Mouse (Mus musculus): Measurements from ENCODE around the gene Tmem115. TPM values are rescaled to one million over a fixed set of nuclear protein-coding genes. Genes with fewer than 3 reads are reported as not detected.

Tmem115 gene
- polyA plus RNA-seq, 1 experiment = 43.4 TPM

GRCm38 (mm10) chr9:107543299-107543698 is 9.6 kb downstream of the Tmem115 start:
- Histone ChIP-seq H3K4me3 (peak overlapping the region; percentile 76), H3K27me3 (ENCODE audit: control insufficient read depth, insufficient read depth, insufficient read length) (no peaks in the 10 kb centered on the region), H3K79me2 (ENCODE audit: control insufficient read depth, insufficient read depth) (no peaks in the 10 kb centered on the region), H3K4me2 (ENCODE audit: low read depth) (no peak overlapping the region), H3ac (ENCODE audit: control insufficient read depth, insufficient read length) (no peak overlapping the region), H3K36me3 (ENCODE audit: control insufficient read depth, insufficient read depth) (peaks cover 10% of the 10 kb centered on the region)
- TF ChIP-seq SRF (IDR thresholded peaks at IDR 0.05; ENCODE audit: control insufficient read depth, insufficient read length, low read depth) (no peak), TCF12 (IDR thresholded peaks at IDR 0.05; ENCODE audit: insufficient read depth, poor library complexity, severe bottlenecking) (no peak), MYOD1 (IDR thresholded peaks at IDR 0.05; ENCODE audit: control insufficient read depth in 1 of 3, insufficient read length in 2 of 3, low read depth in 2 of 3) (no peak), REST (IDR thresholded peaks at IDR 0.05; ENCODE audit: insufficient read depth, insufficient read length) (no peak), E2F4 (IDR thresholded peaks at IDR 0.05; ENCODE audit: insufficient read depth) (no peak), MAX (IDR thresholded peaks at IDR 0.05; ENCODE audit: low read depth) (no peak), CEBPB (IDR thresholded peaks at IDR 0.05; ENCODE audit: insufficient read depth, poor library complexity, severe bottlenecking) (no peak), USF1 (IDR thresholded peaks at IDR 0.05; ENCODE audit: low read depth) (no peak), MYOG (IDR thresholded peaks at IDR 0.05; ENCODE audit: control insufficient read depth in 1 of 3, insufficient read depth in 1 of 3, insufficient read length in 2 of 3, low read depth in 2 of 3) (no peak), TCF3 (IDR thresholded peaks at IDR 0.05; ENCODE audit: insufficient read length, low read depth) (no peak), POLR2A (IDR thresholded peaks at IDR 0.05; ENCODE audit: insufficient read length, low read depth) (no peak)

GRCm38 (mm10) chr9:107544196-107544700 is 10.5 kb downstream of the Tmem115 start:
- Histone ChIP-seq H3K4me2 (ENCODE audit: low read depth) (no peak overlapping the region), H3K36me3 (ENCODE audit: control insufficient read depth, insufficient read depth) (peaks cover under 1% of the 10 kb centered on the region), H3ac (ENCODE audit: control insufficient read depth, insufficient read length) (no peak overlapping the region), H3K79me2 (ENCODE audit: control insufficient read depth, insufficient read depth) (no peaks in the 10 kb centered on the region), H3K4me3 (no peak overlapping the region), H3K27me3 (ENCODE audit: control insufficient read depth, insufficient read depth, insufficient read length) (no peaks in the 10 kb centered on the region)
- TF ChIP-seq USF1 (IDR thresholded peaks at IDR 0.05; ENCODE audit: low read depth) (no peak), TCF12 (IDR thresholded peaks at IDR 0.05; ENCODE audit: insufficient read depth, poor library complexity, severe bottlenecking) (no peak), SRF (IDR thresholded peaks at IDR 0.05; ENCODE audit: control insufficient read depth, insufficient read length, low read depth) (no peak)

- no peak for TF ChIP-seq USF1 (IDR thresholded peaks at IDR 0.05; ENCODE audit: low read depth)
- Histone ChIP-seq H3K4me2 (ENCODE audit: low read depth) (no peak overlapping the region), H3K36me3 (ENCODE audit: control insufficient read depth, insufficient read depth) (no peaks in the 10 kb centered on the region), H3K27me3 (ENCODE audit: control insufficient read depth, insufficient read depth, insufficient read length) (no peaks in the 10 kb centered on the region), H3K79me2 (ENCODE audit: control insufficient read depth, insufficient read depth) (no peaks in the 10 kb centered on the region), H3ac (ENCODE audit: control insufficient read depth, insufficient read length) (no peak overlapping the region), H3K4me3 (no peak overlapping the region)
Observed at GRCm38 (mm10) chr9:107544729-107545128, 11.0 kb downstream of the Tmem115 start.

GRCm38 (mm10) chr9:107545199-107545598 is 11.5 kb downstream of the Tmem115 start:
- Histone ChIP-seq H3K79me2 (ENCODE audit: control insufficient read depth, insufficient read depth) (no peaks in the 10 kb centered on the region), H3ac (ENCODE audit: control insufficient read depth, insufficient read length) (no peak overlapping the region), H3K36me3 (ENCODE audit: control insufficient read depth, insufficient read depth) (no peaks in the 10 kb centered on the region), H3K4me3 (no peak overlapping the region), H3K4me2 (ENCODE audit: low read depth) (no peak overlapping the region), H3K27me3 (ENCODE audit: control insufficient read depth, insufficient read depth, insufficient read length) (no peaks in the 10 kb centered on the region)
- TF ChIP-seq TCF12 (IDR thresholded peaks at IDR 0.05; ENCODE audit: insufficient read depth, poor library complexity, severe bottlenecking) (no peak), REST (IDR thresholded peaks at IDR 0.05; ENCODE audit: insufficient read depth, insufficient read length) (no peak), MYOD1 (IDR thresholded peaks at IDR 0.05; ENCODE audit: control insufficient read depth in 1 of 3, insufficient read length in 2 of 3, low read depth in 2 of 3) (no peak), POLR2AphosphoS2 (IDR thresholded peaks at IDR 0.05; ENCODE audit: insufficient read length, low read depth) (no peak), CEBPB (IDR thresholded peaks at IDR 0.05; ENCODE audit: insufficient read depth, poor library complexity, severe bottlenecking) (no peak), TCF3 (IDR thresholded peaks at IDR 0.05; ENCODE audit: insufficient read length, low read depth) (no peak), USF1 (IDR thresholded peaks at IDR 0.05; ENCODE audit: low read depth) (no peak), SRF (IDR thresholded peaks at IDR 0.05; ENCODE audit: control insufficient read depth, insufficient read length, low read depth) (no peak), MAX (IDR thresholded peaks at IDR 0.05; ENCODE audit: low read depth) (no peak), E2F4 (IDR thresholded peaks at IDR 0.05; ENCODE audit: insufficient read depth) (no peak), MYOG (IDR thresholded peaks at IDR 0.05; ENCODE audit: control insufficient read depth in 1 of 3, insufficient read depth in 1 of 3, insufficient read length in 2 of 3, low read depth in 2 of 3) (no peak), POLR2A (IDR thresholded peaks at IDR 0.05; ENCODE audit: insufficient read length, low read depth) (no peak)

- H3ac ChIP-seq (ENCODE audit: control insufficient read depth, insufficient read length) = no peak overlapping the region
- H3K4me2 ChIP-seq (ENCODE audit: low read depth) = no peak overlapping the region
- no peaks in the 10 kb centered on the region for H3K36me3 ChIP-seq (ENCODE audit: control insufficient read depth, insufficient read depth)
- H3K4me3 ChIP-seq = no peak overlapping the region
- no peak for TF ChIP-seq REST (IDR thresholded peaks at IDR 0.05; ENCODE audit: insufficient read depth, insufficient read length)
- no peak for TF ChIP-seq POLR2AphosphoS2 (IDR thresholded peaks at IDR 0.05; ENCODE audit: insufficient read length, low read depth)
- no peak for TF ChIP-seq TCF3 (IDR thresholded peaks at IDR 0.05; ENCODE audit: insufficient read length, low read depth)
- TF ChIP-seq USF1 (IDR thresholded peaks at IDR 0.05; ENCODE audit: low read depth) = no peak
- no peak for TF ChIP-seq MAX (IDR thresholded peaks at IDR 0.05; ENCODE audit: low read depth)
- TF ChIP-seq MYOG (IDR thresholded peaks at IDR 0.05; ENCODE audit: control insufficient read depth in 1 of 3, insufficient read depth in 1 of 3, insufficient read length in 2 of 3, low read depth in 2 of 3) = no peak
- TF ChIP-seq POLR2A (IDR thresholded peaks at IDR 0.05; ENCODE audit: insufficient read length, low read depth) = no peak
- no peak for TF ChIP-seq E2F4 (IDR thresholded peaks at IDR 0.05; ENCODE audit: insufficient read depth)
- TF ChIP-seq SRF (IDR thresholded peaks at IDR 0.05; ENCODE audit: control insufficient read depth, insufficient read length, low read depth) = no peak
- no peak for TF ChIP-seq TCF12 (IDR thresholded peaks at IDR 0.05; ENCODE audit: insufficient read depth, poor library complexity, severe bottlenecking)
- no peak for TF ChIP-seq CEBPB (IDR thresholded peaks at IDR 0.05; ENCODE audit: insufficient read depth, poor library complexity, severe bottlenecking)
- no peak for TF ChIP-seq MYOD1 (IDR thresholded peaks at IDR 0.05; ENCODE audit: control insufficient read depth in 1 of 3, insufficient read length in 2 of 3, low read depth in 2 of 3)
- H3K27me3 ChIP-seq (ENCODE audit: control insufficient read depth, insufficient read depth, insufficient read length) = no peaks in the 10 kb centered on the region
- H3K79me2 ChIP-seq (ENCODE audit: control insufficient read depth, insufficient read depth) = no peaks in the 10 kb centered on the region
Observed at GRCm38 (mm10) chr9:107545602-107546001, 11.9 kb downstream of the Tmem115 start.
